Mouse (Mus musculus): ENCODE data around the gene Gse1.

GRCm38 (mm10) chr8:120229574-120229916 lies 1.3 kb downstream of the Gse1 start:
- TF ChIP-seq CTCF (IDR thresholded peaks at IDR 0.05) (no peak), POLR2A (IDR thresholded peaks at IDR 0.05; ENCODE audit: insufficient read depth, low read depth, low read length) (no peak), EP300 (IDR thresholded peaks at IDR 0.05; ENCODE audit: insufficient read depth, low read depth, low read length) (no peak)

Data from heart, adult 2 months (tissue).